Mouse (Mus musculus) left cerebral cortex, adult 9 months (tissue): ENCODE results near the gene Pde10a.
A peak's percentile ranks its signal among the peaks of the same experiment; 100 is the strongest.

Source experiments
- DNase-seq, 2 experiments: peaks; one replicate each; pipeline ENCODE4 v3.0.0; 2022; ENCODE audit warnings: low spot score in 2 of 2

The Pde10a gene

GRCm38 (mm10) chr17:8525971-8526740 lies 984 bp downstream of the Pde10a start:
- peak in 1 of 2 experiments; percentile 46 for DNase-seq

- DNase-seq, result peak in 1 of 2 experiments; percentile 45
Measured at GRCm38 (mm10) chr17:8526815-8527261, 1.7 kb downstream of the Pde10a start.

- no peak for DNase-seq
Measured at GRCm38 (mm10) chr17:8528641-8529040, 3.5 kb downstream of the Pde10a start.

- no peak for DNase-seq
Measured at GRCm38 (mm10) chr17:8532609-8533008, 7.4 kb downstream of the Pde10a start.

GRCm38 (mm10) chr17:8533828-8534227 lies 8.7 kb downstream of the Pde10a start:
- no peak for DNase-seq

GRCm38 (mm10) chr17:8536522-8536921 lies 11.3 kb downstream of the Pde10a start:
- DNase-seq, result no peak

GRCm38 (mm10) chr17:8538102-8538501 lies 12.9 kb downstream of the Pde10a start:
- no peak for DNase-seq

- DNase-seq, result peak in 1 of 2 experiments; percentile 12
Measured at GRCm38 (mm10) chr17:8541974-8542538, 16.9 kb downstream of the Pde10a start.

GRCm38 (mm10) chr17:8546366-8546765 lies 21.2 kb downstream of the Pde10a start:
- no peak for DNase-seq

- DNase-seq, result no peak
Measured at GRCm38 (mm10) chr17:8548733-8549132, 23.6 kb downstream of the Pde10a start.

GRCm38 (mm10) chr17:8551641-8552040 lies 26.5 kb downstream of the Pde10a start:
- no peak for DNase-seq

GRCm38 (mm10) chr17:8552346-8553035 lies 27.3 kb downstream of the Pde10a start:
- DNase-seq, result no peak

- DNase-seq, result no peak
Measured at GRCm38 (mm10) chr17:8553601-8554000, 28.4 kb downstream of the Pde10a start.

GRCm38 (mm10) chr17:8554219-8554618 lies 29.0 kb downstream of the Pde10a start:
- no peak for DNase-seq

- DNase-seq, result no peak
Measured at GRCm38 (mm10) chr17:8555785-8556184, 30.6 kb downstream of the Pde10a start.

- no peak for DNase-seq
Measured at GRCm38 (mm10) chr17:8556223-8556622, 31.1 kb downstream of the Pde10a start.

GRCm38 (mm10) chr17:8557926-8558325 lies 32.8 kb downstream of the Pde10a start:
- DNase-seq, result no peak

- no peak for DNase-seq
Measured at GRCm38 (mm10) chr17:8562101-8562885, 37.1 kb downstream of the Pde10a start.

- DNase-seq, result no peak
Measured at GRCm38 (mm10) chr17:8562886-8563280, 37.7 kb downstream of the Pde10a start.

GRCm38 (mm10) chr17:8566850-8567249 lies 41.7 kb downstream of the Pde10a start, which contains the start of gene Gm17087:
Gm17087 (minus strand) TSS chr17:8566950.
- DNase-seq, result no peak

- DNase-seq, result no peak
Measured at GRCm38 (mm10) chr17:8573542-8574260, 48.5 kb downstream of the Pde10a start.
